Mouse (Mus musculus) small intestine, adult 2 months (tissue): ENCODE measurements around the gene Lancl3.

Source experiments
- CTCF ChIP-seq: fragments of 200-500 bp; IDR thresholded peaks from 2 replicates; pipeline ENCODE4 v1.5.1; 2012; ENCODE audit warnings: low read depth, mild to moderate bottlenecking, control low read depth, inconsistent platforms, low read length, moderate library complexity, mixed read lengths; ENCODE audit not compliant: insufficient replicate concordance, insufficient read length; ENCODE audit errors: extremely low read depth
- POLR2A ChIP-seq: fragments of 200-500 bp; IDR thresholded peaks from 2 replicates; pipeline ENCODE4 v1.6.1; 2012; ENCODE audit warnings: low read depth, mild to moderate bottlenecking, control low read depth, inconsistent platforms, low read length, moderate library complexity

- TF ChIP-seq CTCF (no peak), POLR2A (no peak)
Measured at GRCm38 (mm10) chrX:9303455-9303854, 103.8 kb downstream of the Lancl3 start.
